In genomic region chr3:78908196-78908844, GRCm38 (mm10) we compare ENCODE assay signal across 11 mouse cellular contexts.
DNase-seq lines count a peak whose midpoint lies in the region; ATAC-seq and TF ChIP-seq lines count a peak whose summit lies in the region.
"Had no signal": no experiment of that assay in that cellular context is flagged by ENCODE, and none has a peak within 500 bp of the region (broad histone marks: within the 10 kb centered on the region; RNA-seq: fewer than 3 reads in every experiment).

No protein-coding gene starts in this region.

- H3K4me3 ChIP-seq in heart, embryonic 11.5 days (ENCODE audit: low read depth, low read length) = no peak overlapping the region
- H3K4me3 ChIP-seq in midbrain, embryonic 12.5 days = no peak overlapping the region
- no peak overlapping the region for H3K4me3 ChIP-seq in midbrain, postnatal 0 days (ENCODE audit: low read depth, low read length)
- H3K4me3 ChIP-seq in forebrain, embryonic 16.5 days (replicated peaks; ENCODE audit: low read length) = no peak overlapping the region
- H3K4me3 ChIP-seq: heart, embryonic 15.5 days had no signal

- no peaks in the 10 kb centered on the region for H3K36me3 ChIP-seq in heart, embryonic 11.5 days (ENCODE audit: control insufficient read depth, insufficient read depth, low read length)
- no peaks in the 10 kb centered on the region for H3K36me3 ChIP-seq in midbrain, embryonic 12.5 days
- H3K36me3 ChIP-seq in midbrain, postnatal 0 days (ENCODE audit: insufficient read depth, low read length) = no peaks in the 10 kb centered on the region
- no peaks in the 10 kb centered on the region for H3K36me3 ChIP-seq in forebrain, embryonic 16.5 days (ENCODE audit: control insufficient read depth, insufficient read depth)
- H3K36me3 ChIP-seq: heart, embryonic 15.5 days had no signal

- H3K4me2 ChIP-seq in heart, embryonic 11.5 days = no peak overlapping the region
- H3K4me2 ChIP-seq in midbrain, embryonic 12.5 days (replicated peaks) = no peak overlapping the region
- H3K4me2 ChIP-seq in midbrain, postnatal 0 days (ENCODE audit: low read depth, low read length, poor library complexity, severe bottlenecking) = no peak overlapping the region
- H3K4me2 ChIP-seq in forebrain, embryonic 16.5 days (ENCODE audit: low read length) = no peak overlapping the region
- H3K4me2 ChIP-seq: heart, embryonic 15.5 days had no signal

- 67% methylated on average over 1 of the region's 1 CpGs for WGBS in heart, embryonic 11.5 days (ENCODE audit: insufficient replicate concordance)
- 76% methylated on average over 1 of the region's 1 CpGs for WGBS in midbrain, embryonic 12.5 days
- WGBS in midbrain, postnatal 0 days = 68% methylated on average over 1 of the region's 1 CpGs
- WGBS in forebrain, embryonic 16.5 days = 36% methylated on average over 1 of the region's 1 CpGs

- no peak overlapping the region for H3K27ac ChIP-seq in heart, embryonic 11.5 days (ENCODE audit: low read depth, low read length)
- H3K27ac ChIP-seq in midbrain, embryonic 12.5 days (replicated peaks) = no peak overlapping the region; the same call in 1 of the 2 replicates
- no peak overlapping the region for H3K27ac ChIP-seq in midbrain, postnatal 0 days (ENCODE audit: low read depth, low read length)
- H3K27ac ChIP-seq in forebrain, embryonic 16.5 days (ENCODE audit: low read length) = no peak overlapping the region
- H3K27ac ChIP-seq: heart, embryonic 15.5 days had no signal

- ATAC-seq in heart, embryonic 11.5 days (replicated peaks; ENCODE audit: insufficient number of reproducible peaks, low FRiP score, low TSS enrichment) = no peak
- peak; percentile 44; the same call in 1 of the 2 replicates for ATAC-seq in midbrain, embryonic 12.5 days (ENCODE audit: low FRiP score, low read depth)
- ATAC-seq in midbrain, postnatal 0 days (ENCODE audit: low FRiP score) = no peak
- peak; percentile 81 for ATAC-seq in forebrain, embryonic 16.5 days

- H3K4me1 ChIP-seq in heart, embryonic 11.5 days (ENCODE audit: control insufficient read depth, insufficient read depth, low read length) = no peaks in the 10 kb centered on the region
- H3K4me1 ChIP-seq in midbrain, embryonic 12.5 days = peaks cover 21% of the 10 kb centered on the region; the same call in 1 of the 2 replicates
- no peaks in the 10 kb centered on the region for H3K4me1 ChIP-seq in midbrain, postnatal 0 days (ENCODE audit: insufficient read depth, low read length)
- H3K4me1 ChIP-seq in forebrain, embryonic 16.5 days (replicated peaks; ENCODE audit: control insufficient read depth, insufficient read depth, low read length) = peaks cover 3% of the 10 kb centered on the region; the same call in 1 of the 2 replicates
- H3K4me1 ChIP-seq: heart, embryonic 15.5 days had no signal

- H3K9me3 ChIP-seq in heart, embryonic 11.5 days (replicated peaks; ENCODE audit: control insufficient read depth, low read length) = no peaks in the 10 kb centered on the region
- H3K9me3 ChIP-seq in midbrain, embryonic 12.5 days = no peaks in the 10 kb centered on the region
- no peaks in the 10 kb centered on the region for H3K9me3 ChIP-seq in midbrain, postnatal 0 days (ENCODE audit: low read length)
- no peaks in the 10 kb centered on the region for H3K9me3 ChIP-seq in forebrain, embryonic 16.5 days (ENCODE audit: control insufficient read depth, low read length)
- H3K9me3 ChIP-seq: heart, embryonic 15.5 days had no signal

- no peak for TF ChIP-seq CTCF in midbrain, postnatal 0 days (IDR thresholded peaks at IDR 0.05)

- H3K27me3 ChIP-seq in heart, embryonic 11.5 days (ENCODE audit: control insufficient read depth, insufficient read depth, low read length) = no peaks in the 10 kb centered on the region
- no peaks in the 10 kb centered on the region for H3K27me3 ChIP-seq in midbrain, embryonic 12.5 days
- no peaks in the 10 kb centered on the region for H3K27me3 ChIP-seq in midbrain, postnatal 0 days (ENCODE audit: insufficient read depth, low read length)
- no peaks in the 10 kb centered on the region for H3K27me3 ChIP-seq in forebrain, embryonic 16.5 days (replicated peaks; ENCODE audit: control insufficient read depth, insufficient read depth, low read length)
- H3K27me3 ChIP-seq: heart, embryonic 15.5 days had no signal

- H3K9ac ChIP-seq in heart, embryonic 11.5 days (ENCODE audit: low read depth, low read length) = no peak overlapping the region
- no peak overlapping the region for H3K9ac ChIP-seq in midbrain, embryonic 12.5 days (replicated peaks)
- H3K9ac ChIP-seq in midbrain, postnatal 0 days (replicated peaks; ENCODE audit: low read length, poor library complexity, severe bottlenecking) = no peak overlapping the region
- no peak overlapping the region for H3K9ac ChIP-seq in forebrain, embryonic 16.5 days (replicated peaks; ENCODE audit: low read depth, low read length)
- H3K9ac ChIP-seq: heart, embryonic 15.5 days had no signal

- DNase-seq in heart, adult 9 months (ENCODE audit: low spot score in 2 of 2) = peak; percentile 23 to 42
- DNase-seq in midbrain, postnatal 0 days (ENCODE audit: low spot score) = no peak
- DNase-seq in layer of hippocampus, postnatal 14 days (ENCODE audit: low spot score in 2 of 2) = peak; percentile 25 to 42
- DNase-seq in retina, postnatal 1 day = no peak
- DNase-seq in gastrocnemius, postnatal 25 days = no peak
- DNase-seq: cerebellum, adult 8-10 months; spleen, adult 18-20 months had no signal

Comparison
In these comparisons a context has a peak if more than half of its experiments do, and no peak if none do; other contexts are left out.
1. ATAC-seq: peak in midbrain, embryonic 12.5 days (single experiment) and forebrain, embryonic 16.5 days (single experiment); none in heart, embryonic 11.5 days (single experiment) and midbrain, postnatal 0 days (single experiment).
2. DNase-seq: peak in heart, adult 9 months (2 of 2) and layer of hippocampus, postnatal 14 days (2 of 2); none in midbrain, postnatal 0 days (single experiment), retina, postnatal 1 day (single experiment) and gastrocnemius, postnatal 25 days (single experiment).